Mouse (Mus musculus): ENCODE results near the gene Mrps24. TPM values are rescaled to one million over a fixed set of nuclear protein-coding genes. Genes with fewer than 3 reads are reported as not detected.

Gene Mrps24
- polyA plus RNA-seq, 1 experiment = 139 TPM

GRCm38 (mm10) chr11:5707530-5708353, 7.7 kb downstream of the Mrps24 start:
- peaks cover 5% of the 10 kb centered on the region for H3K79me2 ChIP-seq (ENCODE audit: control insufficient read depth, insufficient read depth)
- no peaks in the 10 kb centered on the region for H3K27me3 ChIP-seq (ENCODE audit: control insufficient read depth, insufficient read depth, insufficient read length)
- no peak for TF ChIP-seq USF1 (IDR thresholded peaks at IDR 0.05; ENCODE audit: low read depth)
- peak; percentile 95 for TF ChIP-seq POLR2AphosphoS2 (IDR thresholded peaks at IDR 0.05; ENCODE audit: insufficient read length, low read depth)
- TF ChIP-seq REST (IDR thresholded peaks at IDR 0.05; ENCODE audit: insufficient read depth, insufficient read length) = no peak
- peak; percentile 98 for TF ChIP-seq POLR2A (IDR thresholded peaks at IDR 0.05; ENCODE audit: insufficient read length, low read depth)
- TF ChIP-seq SRF (IDR thresholded peaks at IDR 0.05; ENCODE audit: control insufficient read depth, insufficient read length, low read depth) = peak; percentile 22
- H3ac ChIP-seq (ENCODE audit: control insufficient read depth, insufficient read length) = peak overlapping the region; percentile 83
- H3K4me3 ChIP-seq = peak overlapping the region; percentile 54
- H3K4me2 ChIP-seq (ENCODE audit: low read depth) = peak overlapping the region; percentile 94
- H3K36me3 ChIP-seq (ENCODE audit: control insufficient read depth, insufficient read depth) = no peaks in the 10 kb centered on the region

- peak in 1 of 3 experiments; percentile 27 for TF ChIP-seq MYOG (IDR thresholded peaks at IDR 0.05; ENCODE audit: control insufficient read depth in 1 of 3, insufficient read depth in 1 of 3, insufficient read length in 2 of 3, low read depth in 2 of 3)
- no peak for TF ChIP-seq MAX (IDR thresholded peaks at IDR 0.05; ENCODE audit: low read depth)
- Histone ChIP-seq H3K79me2 (ENCODE audit: control insufficient read depth, insufficient read depth) (peaks cover 5% of the 10 kb centered on the region), H3K27me3 (ENCODE audit: control insufficient read depth, insufficient read depth, insufficient read length) (no peaks in the 10 kb centered on the region), H3K36me3 (ENCODE audit: control insufficient read depth, insufficient read depth) (no peaks in the 10 kb centered on the region), H3K4me3 (peak overlapping the region; percentile 54), H3K4me2 (ENCODE audit: low read depth) (peak overlapping the region; percentile 94), H3ac (ENCODE audit: control insufficient read depth, insufficient read length) (peak overlapping the region; percentile 83)
Observed at GRCm38 (mm10) chr11:5706874-5707529, 8.5 kb downstream of the Mrps24 start.

- H3K27me3 ChIP-seq (ENCODE audit: control insufficient read depth, insufficient read depth, insufficient read length) = no peaks in the 10 kb centered on the region
- no peak overlapping the region for H3ac ChIP-seq (ENCODE audit: control insufficient read depth, insufficient read length)
- no peak for TF ChIP-seq TCF3 (IDR thresholded peaks at IDR 0.05; ENCODE audit: insufficient read length, low read depth)
- TF ChIP-seq REST (IDR thresholded peaks at IDR 0.05; ENCODE audit: insufficient read depth, insufficient read length) = no peak
- TF ChIP-seq USF1 (IDR thresholded peaks at IDR 0.05; ENCODE audit: low read depth) = no peak
- no peak for TF ChIP-seq MYOG (IDR thresholded peaks at IDR 0.05; ENCODE audit: control insufficient read depth in 1 of 3, insufficient read depth in 1 of 3, insufficient read length in 2 of 3, low read depth in 2 of 3)
- TF ChIP-seq E2F4 (IDR thresholded peaks at IDR 0.05; ENCODE audit: insufficient read depth) = no peak
- no peak for TF ChIP-seq MYOD1 (IDR thresholded peaks at IDR 0.05; ENCODE audit: control insufficient read depth in 1 of 3, insufficient read length in 2 of 3, low read depth in 2 of 3)
- no peak for TF ChIP-seq POLR2A (IDR thresholded peaks at IDR 0.05; ENCODE audit: insufficient read length, low read depth)
- TF ChIP-seq SRF (IDR thresholded peaks at IDR 0.05; ENCODE audit: control insufficient read depth, insufficient read length, low read depth) = no peak
- no peak for TF ChIP-seq POLR2AphosphoS2 (IDR thresholded peaks at IDR 0.05; ENCODE audit: insufficient read length, low read depth)
- TF ChIP-seq MAX (IDR thresholded peaks at IDR 0.05; ENCODE audit: low read depth) = no peak
- no peak for TF ChIP-seq TCF12 (IDR thresholded peaks at IDR 0.05; ENCODE audit: insufficient read depth, poor library complexity, severe bottlenecking)
- no peak for TF ChIP-seq CEBPB (IDR thresholded peaks at IDR 0.05; ENCODE audit: insufficient read depth, poor library complexity, severe bottlenecking)
- peak overlapping the region; percentile 54 for H3K4me3 ChIP-seq
- peak overlapping the region; percentile 94 for H3K4me2 ChIP-seq (ENCODE audit: low read depth)
- peaks cover 5% of the 10 kb centered on the region for H3K79me2 ChIP-seq (ENCODE audit: control insufficient read depth, insufficient read depth)
- H3K36me3 ChIP-seq (ENCODE audit: control insufficient read depth, insufficient read depth) = no peaks in the 10 kb centered on the region
Observed at GRCm38 (mm10) chr11:5705972-5706371, 9.5 kb downstream of the Mrps24 start.

GRCm38 (mm10) chr11:5703341-5703740, 12.1 kb downstream of the Mrps24 start:
- Histone ChIP-seq H3K36me3 (ENCODE audit: control insufficient read depth, insufficient read depth) (no peaks in the 10 kb centered on the region), H3K4me2 (ENCODE audit: low read depth) (no peak overlapping the region), H3K79me2 (ENCODE audit: control insufficient read depth, insufficient read depth) (peaks cover 5% of the 10 kb centered on the region), H3K27me3 (ENCODE audit: control insufficient read depth, insufficient read depth, insufficient read length) (no peaks in the 10 kb centered on the region), H3ac (ENCODE audit: control insufficient read depth, insufficient read length) (no peak overlapping the region), H3K4me3 (no peak overlapping the region)
- no peak for TF ChIP-seq REST (IDR thresholded peaks at IDR 0.05; ENCODE audit: insufficient read depth, insufficient read length)
- TF ChIP-seq MYOG (IDR thresholded peaks at IDR 0.05; ENCODE audit: control insufficient read depth in 1 of 3, insufficient read depth in 1 of 3, insufficient read length in 2 of 3, low read depth in 2 of 3) = no peak
- TF ChIP-seq E2F4 (IDR thresholded peaks at IDR 0.05; ENCODE audit: insufficient read depth) = no peak
- TF ChIP-seq CEBPB (IDR thresholded peaks at IDR 0.05; ENCODE audit: insufficient read depth, poor library complexity, severe bottlenecking) = no peak
- TF ChIP-seq TCF3 (IDR thresholded peaks at IDR 0.05; ENCODE audit: insufficient read length, low read depth) = no peak
- no peak for TF ChIP-seq POLR2AphosphoS2 (IDR thresholded peaks at IDR 0.05; ENCODE audit: insufficient read length, low read depth)
- no peak for TF ChIP-seq MYOD1 (IDR thresholded peaks at IDR 0.05; ENCODE audit: control insufficient read depth in 1 of 3, insufficient read length in 2 of 3, low read depth in 2 of 3)
- no peak for TF ChIP-seq SRF (IDR thresholded peaks at IDR 0.05; ENCODE audit: control insufficient read depth, insufficient read length, low read depth)
- no peak for TF ChIP-seq MAX (IDR thresholded peaks at IDR 0.05; ENCODE audit: low read depth)
- no peak for TF ChIP-seq POLR2A (IDR thresholded peaks at IDR 0.05; ENCODE audit: insufficient read length, low read depth)
- TF ChIP-seq TCF12 (IDR thresholded peaks at IDR 0.05; ENCODE audit: insufficient read depth, poor library complexity, severe bottlenecking) = no peak
- TF ChIP-seq USF1 (IDR thresholded peaks at IDR 0.05; ENCODE audit: low read depth) = no peak

- no peaks in the 10 kb centered on the region for H3K36me3 ChIP-seq (ENCODE audit: control insufficient read depth, insufficient read depth)
- H3K4me2 ChIP-seq (ENCODE audit: low read depth) = no peak overlapping the region
- TF ChIP-seq SRF (IDR thresholded peaks at IDR 0.05; ENCODE audit: control insufficient read depth, insufficient read length, low read depth) (no peak), USF1 (IDR thresholded peaks at IDR 0.05; ENCODE audit: low read depth) (no peak), POLR2A (IDR thresholded peaks at IDR 0.05; ENCODE audit: insufficient read length, low read depth) (no peak), E2F4 (IDR thresholded peaks at IDR 0.05; ENCODE audit: insufficient read depth) (no peak), TCF3 (IDR thresholded peaks at IDR 0.05; ENCODE audit: insufficient read length, low read depth) (no peak), MYOG (IDR thresholded peaks at IDR 0.05; ENCODE audit: control insufficient read depth in 1 of 3, insufficient read depth in 1 of 3, insufficient read length in 2 of 3, low read depth in 2 of 3) (no peak), CEBPB (IDR thresholded peaks at IDR 0.05; ENCODE audit: insufficient read depth, poor library complexity, severe bottlenecking) (no peak)
- H3ac ChIP-seq (ENCODE audit: control insufficient read depth, insufficient read length) = no peak overlapping the region
- H3K79me2 ChIP-seq (ENCODE audit: control insufficient read depth, insufficient read depth) = peaks cover 5% of the 10 kb centered on the region
- H3K4me3 ChIP-seq = no peak overlapping the region
- no peaks in the 10 kb centered on the region for H3K27me3 ChIP-seq (ENCODE audit: control insufficient read depth, insufficient read depth, insufficient read length)
Observed at GRCm38 (mm10) chr11:5702957-5703332, 12.5 kb downstream of the Mrps24 start.

All from myocyte (in vitro differentiated cells).